Mouse (Mus musculus): Measurements from ENCODE around the gene Tbc1d2b.

- no peak for TF ChIP-seq GATA1 (IDR thresholded peaks at IDR 0.05; ENCODE audit: borderline replicate concordance, low read length)
- no peak for TF ChIP-seq POLR2AphosphoS5 (IDR thresholded peaks at IDR 0.05; ENCODE audit: insufficient replicate concordance, low read depth, low read length)
- no peak for TF ChIP-seq CTCF (IDR thresholded peaks at IDR 0.05; ENCODE audit: low read depth, low read length)
- TF ChIP-seq GATA2 (IDR thresholded peaks at IDR 0.05; ENCODE audit: borderline replicate concordance, low read depth, low read length), result no peak
These were observed 4.5 kb downstream of the Tbc1d2b start for GRCm38 (mm10) chr9:90266059-90266458.

All from G1E (cell line).